Mouse (Mus musculus) cerebellum, postnatal 25 days (tissue): ENCODE results near the gene Parn.
"Not testable (repeated sequence)": the region's sequence is repeated elsewhere in the genome, so short reads cannot be mapped to it uniquely, and the experiment has no call there.

Experiments
- DNase-seq, 2 experiments: peaks; one replicate each; pipeline ENCODE4 v3.0.0; 2021; ENCODE audit warnings: mixed read lengths in 2 of 2

Gene Parn

GRCm38 (mm10) chr16:13667878-13668343 is at the start of gene Parn:
Gene Parn (minus strand): TSS chr16:13668170.
- DNase-seq, result peak; percentile 96 to 97

- DNase-seq, result no peak
Measured at GRCm38 (mm10) chr16:13716821-13717553, 49.0 kb upstream of the Parn start.

- DNase-seq, result no peak
Measured at GRCm38 (mm10) chr16:13714910-13715309, 46.9 kb upstream of the Parn start.

- DNase-seq, result no peak
Measured at GRCm38 (mm10) chr16:13704676-13705075, 36.7 kb upstream of the Parn start.

GRCm38 (mm10) chr16:13702184-13702583 is 34.2 kb upstream of the Parn start:
- peak; percentile 17 to 20 for DNase-seq

- DNase-seq, result no peak
Measured at GRCm38 (mm10) chr16:13698998-13699397, 31.0 kb upstream of the Parn start.

GRCm38 (mm10) chr16:13678601-13679319 is 10.8 kb upstream of the Parn start:
- no peak for DNase-seq

GRCm38 (mm10) chr16:13674511-13674910 is 6.5 kb upstream of the Parn start:
- no peak for DNase-seq

GRCm38 (mm10) chr16:13673114-13673513 is 5.1 kb upstream of the Parn start:
- DNase-seq, result no peak

- DNase-seq, result peak; percentile 54 to 68
Measured at GRCm38 (mm10) chr16:13672386-13672898, 4.5 kb upstream of the Parn start.

GRCm38 (mm10) chr16:13671685-13672385 is 3.9 kb upstream of the Parn start, which contains the start of the genes Bfar and 3110001I22Rik:
Gene Bfar (plus strand): TSS chr16:13671858.
Gene 3110001I22Rik (plus strand): TSS chr16:13671929.
- peak; percentile 89 to 94 for DNase-seq

- not testable (repeated sequence) for DNase-seq
Measured at GRCm38 (mm10) chr16:13670896-13671295, 2.9 kb upstream of the Parn start.

GRCm38 (mm10) chr16:13669282-13669681 is 1.3 kb upstream of the Parn start:
- DNase-seq, result no peak

GRCm38 (mm10) chr16:13668402-13669108 is 585 bp upstream of the Parn start:
- DNase-seq, result peak in 1 of 2 experiments; percentile 16

GRCm38 (mm10) chr16:13660736-13661135 is 7.2 kb downstream of the Parn start:
- DNase-seq, result no peak

- no peak for DNase-seq
Measured at GRCm38 (mm10) chr16:13658886-13659285, 9.1 kb downstream of the Parn start.

- DNase-seq, result no peak
Measured at GRCm38 (mm10) chr16:13645930-13646329, 22.0 kb downstream of the Parn start.

GRCm38 (mm10) chr16:13644474-13644873 is 23.5 kb downstream of the Parn start:
- no peak for DNase-seq

GRCm38 (mm10) chr16:13640064-13640463 is 27.9 kb downstream of the Parn start:
- peak in 1 of 2 experiments; percentile 15 for DNase-seq

- no peak for DNase-seq
Measured at GRCm38 (mm10) chr16:13639508-13639907, 28.5 kb downstream of the Parn start.

- DNase-seq, result not testable (repeated sequence)
Measured at GRCm38 (mm10) chr16:13638198-13638597, 29.8 kb downstream of the Parn start.

- DNase-seq, result peak in 1 of 2 experiments; percentile 23
Measured at GRCm38 (mm10) chr16:13628345-13628744, 39.6 kb downstream of the Parn start.
